Mouse (Mus musculus) embryonic facial prominence, embryonic 12.5 days (tissue): ENCODE data around the gene Uba52. TPM values are rescaled to one million over a fixed set of nuclear protein-coding genes. Genes with fewer than 3 reads are reported as not detected.

Source experiments
- ATAC-seq: fragments of 200-750 bp; cut with Nextera tagmentation; 2 replicates; pipeline ENCODE4 v1.8.0; 2017; ENCODE audit not compliant: insufficient number of reproducible peaks, insufficient read depth, low FRiP score, low TSS enrichment
- H3K27ac ChIP-seq: fragments of 300-500 bp; sonication (generic); 2 replicates; pipeline ENCODE4 v1.5.1; 2016; ENCODE audit warnings: mild to moderate bottlenecking
- H3K27me3 ChIP-seq: fragments of 300-500 bp; sonication (generic); 2 replicates; pipeline ENCODE4 v1.6.1; 2016; ENCODE audit warnings: mild to moderate bottlenecking, moderate library complexity
- H3K36me3 ChIP-seq: fragments of 300-500 bp; sonication (generic); 2 replicates; pipeline ENCODE4 v1.6.1; 2016; ENCODE audit warnings: mild to moderate bottlenecking
- H3K4me1 ChIP-seq: fragments of 300-500 bp; sonication (generic); 2 replicates; pipeline ENCODE4 v1.6.1; 2016
- H3K4me2 ChIP-seq: fragments of 300-500 bp; sonication (generic); replicated peaks from 2 replicates; pipeline ENCODE4 v1.6.1; 2016; ENCODE audit warnings: mild to moderate bottlenecking, moderate library complexity
- H3K4me3 ChIP-seq: fragments of 300-500 bp; sonication (generic); 2 replicates; pipeline ENCODE4 v1.5.1; 2016; ENCODE audit warnings: mild to moderate bottlenecking
- H3K9ac ChIP-seq: fragments of 300-500 bp; sonication (generic); 2 replicates; pipeline ENCODE4 v1.6.1; 2016; ENCODE audit warnings: mild to moderate bottlenecking, moderate library complexity
- H3K9me3 ChIP-seq: fragments of 300-500 bp; sonication (generic); 2 replicates; pipeline ENCODE4 v1.6.1; 2016; ENCODE audit warnings: mild to moderate bottlenecking, moderate library complexity
- WGBS: fragments of 180-500 bp; shearing (Covaris S2); methylation state at CpG from one replicate; pipeline ENCODE4 v1.1.7; 2016; 5-methylcytosine and 5-hydroxymethylcytosine counted together
- polyA plus RNA-seq: library from polyadenylated mRNA; unstranded; fragments of >200 nt; fragmentation: Nextera tagmentation; extraction: Ambion mirVana; gene quantifications from 2 replicates; pipeline ENCODE4 v1.2.1, GENCODE M21; 2016

Gene Uba52
- polyA plus RNA-seq, 1 experiment from 2014 or later = 863 TPM

GRCm38 (mm10) chr8:70460606-70461005, 50.0 kb downstream of the Uba52 start:
- H3K4me1 ChIP-seq = no peaks in the 10 kb centered on the region
- H3K27ac ChIP-seq = no peak overlapping the region
- no peak overlapping the region for H3K4me2 ChIP-seq
- no peak overlapping the region for H3K9ac ChIP-seq
- 82% methylated on average over 9 of the region's 9 CpGs for WGBS
- H3K27me3 ChIP-seq = no peaks in the 10 kb centered on the region
- H3K9me3 ChIP-seq = no peaks in the 10 kb centered on the region
- 0 out of 2 replicates have a peak, but pooled peaks cover under 1% of the 10 kb centered on the region for H3K36me3 ChIP-seq
- no peak overlapping the region for H3K4me3 ChIP-seq
- ATAC-seq = no peak

- H3K9me3 ChIP-seq = no peaks in the 10 kb centered on the region
- WGBS = 91% methylated on average over 5 of the region's 5 CpGs
- no peaks in the 10 kb centered on the region for H3K4me1 ChIP-seq
- no peak overlapping the region for H3K4me3 ChIP-seq
- no peak overlapping the region for H3K4me2 ChIP-seq
- H3K36me3 ChIP-seq = no peaks in the 10 kb centered on the region
- no peak overlapping the region for H3K9ac ChIP-seq
- H3K27me3 ChIP-seq = no peaks in the 10 kb centered on the region
- ATAC-seq = no peak
- H3K27ac ChIP-seq = no peak overlapping the region
These were observed 50.4 kb downstream of the Uba52 start for GRCm38 (mm10) chr8:70460199-70460598.

- no peak for ATAC-seq
- no peak overlapping the region for H3K4me3 ChIP-seq
- no peaks in the 10 kb centered on the region for H3K36me3 ChIP-seq
- H3K9me3 ChIP-seq = no peaks in the 10 kb centered on the region
- H3K27me3 ChIP-seq = no peaks in the 10 kb centered on the region
- H3K4me1 ChIP-seq = no peaks in the 10 kb centered on the region
- WGBS = 96% methylated on average over 2 of the region's 2 CpGs
- H3K27ac ChIP-seq = no peak overlapping the region
- H3K9ac ChIP-seq = no peak overlapping the region
- no peak overlapping the region for H3K4me2 ChIP-seq
These were observed 51.0 kb downstream of the Uba52 start for GRCm38 (mm10) chr8:70459636-70460035.

GRCm38 (mm10) chr8:70458462-70458861, 52.1 kb downstream of the Uba52 start:
- Histone ChIP-seq H3K9ac (no peak overlapping the region), H3K4me2 (no peak overlapping the region), H3K4me3 (no peak overlapping the region), H3K27ac (no peak overlapping the region), H3K36me3 (no peaks in the 10 kb centered on the region), H3K4me1 (0 out of 2 replicates have a peak, but pooled peaks cover 4% of the 10 kb centered on the region), H3K9me3 (no peaks in the 10 kb centered on the region), H3K27me3 (no peaks in the 10 kb centered on the region)
- no peak for ATAC-seq
- 88% methylated on average over 3 of the region's 3 CpGs for WGBS

Other genes starting within 250 kb of the Uba52 start
- gene Homer3, start 228.0 kb downstream of the Uba52 start, polyA plus RNA-seq = 89.4 and 89.6 TPM in 2 replicates
- 54.8 and 58.9 TPM in 2 replicates for gene Ddx49, start 208.3 kb downstream of the Uba52 start, polyA plus RNA-seq
- gene Cope, start 208.3 kb downstream of the Uba52 start, polyA plus RNA-seq = 267 and 295 TPM in 2 replicates
- 10.0 and 11.1 TPM in 2 replicates for gene Cers1, start 195.0 kb downstream of the Uba52 start, polyA plus RNA-seq
- 2.1 and 3.2 TPM in 2 replicates for gene Gdf1, start 181.0 kb downstream of the Uba52 start, polyA plus RNA-seq
- 33.7 and 36.0 TPM in 2 replicates for gene Upf1, start 157.5 kb downstream of the Uba52 start, polyA plus RNA-seq
- 0.61 and 1.4 TPM in 2 replicates for gene Comp, start 137.2 kb downstream of the Uba52 start, polyA plus RNA-seq
- gene Crtc1, start 71.2 kb downstream of the Uba52 start, polyA plus RNA-seq = 22.1 and 24.1 TPM in 2 replicates
- gene Klhl26, start 33.8 kb downstream of the Uba52 start, polyA plus RNA-seq = 27.7 and 29.6 TPM in 2 replicates
- gene Tmem59l, start 23.4 kb downstream of the Uba52 start, polyA plus RNA-seq = 27.1 and 29.6 TPM in 2 replicates
- gene Crlf1, start 17.6 kb downstream of the Uba52 start, polyA plus RNA-seq = 70.1 and 74.4 TPM in 2 replicates
- gene Rex1bd, start 4.0 kb downstream of the Uba52 start, polyA plus RNA-seq = 145 and 146 TPM in 2 replicates
- gene Fkbp8, start 16.9 kb upstream of the Uba52 start, polyA plus RNA-seq = 306 and 327 TPM in 2 replicates
- gene Kxd1, start 17.2 kb upstream of the Uba52 start, polyA plus RNA-seq = 53.0 and 54.7 TPM in 2 replicates
- gene Ell, start 28.7 kb upstream of the Uba52 start, polyA plus RNA-seq = 19.1 TPM in 2 replicates
- gene Isyna1, start 83.6 kb upstream of the Uba52 start, polyA plus RNA-seq = 185 and 195 TPM in 2 replicates
- 134 and 142 TPM in 2 replicates for gene Ssbp4, start 98.1 kb upstream of the Uba52 start, polyA plus RNA-seq
- 1.1 and 1.2 TPM in 2 replicates for gene Lrrc25, start 105.4 kb upstream of the Uba52 start, polyA plus RNA-seq
- not detected in 2 replicates for gene Gdf15, start 121.7 kb upstream of the Uba52 start, polyA plus RNA-seq
- 59.5 and 70.4 TPM in 2 replicates for gene Pgpep1, start 149.6 kb upstream of the Uba52 start, polyA plus RNA-seq
- 303 and 326 TPM in 2 replicates for gene Lsm4, start 162.4 kb upstream of the Uba52 start, polyA plus RNA-seq
- gene Jund, start 188.1 kb upstream of the Uba52 start, polyA plus RNA-seq = 142 and 150 TPM in 2 replicates
- gene Iqcn, start 192.7 kb upstream of the Uba52 start, polyA plus RNA-seq = not detected in 2 replicates
- gene Gm3336, start 207.7 kb upstream of the Uba52 start, polyA plus RNA-seq = not detected in 2 replicates
- 0.17 and 0.29 TPM in 2 replicates for gene Pde4c, start 212.9 kb upstream of the Uba52 start, polyA plus RNA-seq
- 27.0 and 27.6 TPM in 2 replicates for gene Rab3a, start 243.9 kb upstream of the Uba52 start, polyA plus RNA-seq